Mouse (Mus musculus): ENCODE measurements around the gene Ninj1.
A peak's percentile ranks its signal among the peaks of the same experiment; 100 is the strongest.

The Ninj1 gene

DNA sequence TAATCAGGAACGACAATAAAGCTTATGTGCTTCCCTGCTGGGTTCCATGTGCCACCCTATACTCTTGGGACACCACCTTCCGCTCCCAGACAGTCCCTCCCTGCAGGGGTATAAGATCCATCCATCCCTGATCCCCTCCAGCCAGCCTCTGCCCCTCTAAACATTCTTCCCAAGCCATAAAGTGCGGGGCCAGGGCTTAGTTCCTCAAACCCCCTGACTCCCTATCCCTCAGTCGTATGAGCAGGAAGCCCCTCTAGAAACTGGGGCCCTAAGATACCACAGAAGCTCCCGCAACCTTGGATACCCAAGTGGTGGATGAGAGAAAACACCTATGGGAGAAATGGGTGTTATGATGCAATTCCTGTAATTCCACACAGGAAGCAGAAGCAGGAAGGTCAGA, 8.9 kb downstream of the Ninj1 start:
- no peak for DNase-seq (ENCODE audit: low spot score)

DNA sequence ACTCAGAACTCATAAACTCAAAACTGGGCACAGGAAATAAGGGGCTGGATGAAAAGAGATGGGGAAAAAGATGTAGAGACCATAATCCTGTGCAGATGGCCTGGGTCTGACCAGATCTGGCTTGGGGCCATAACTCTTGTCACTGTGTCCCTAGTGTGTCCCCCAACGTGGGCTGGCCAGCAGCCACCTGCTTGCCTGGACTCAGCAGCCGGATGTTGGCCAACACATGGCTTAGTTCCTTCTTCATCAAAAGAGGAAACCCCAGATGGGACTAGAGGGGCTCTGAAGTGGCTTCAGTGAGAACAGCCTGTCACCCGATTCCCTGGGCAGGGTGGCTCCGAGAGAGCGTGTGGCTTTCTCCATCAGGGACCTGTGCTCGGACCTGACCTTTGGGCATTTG, 9.5 kb downstream of the Ninj1 start:
- no peak for DNase-seq (ENCODE audit: low spot score)

DNA sequence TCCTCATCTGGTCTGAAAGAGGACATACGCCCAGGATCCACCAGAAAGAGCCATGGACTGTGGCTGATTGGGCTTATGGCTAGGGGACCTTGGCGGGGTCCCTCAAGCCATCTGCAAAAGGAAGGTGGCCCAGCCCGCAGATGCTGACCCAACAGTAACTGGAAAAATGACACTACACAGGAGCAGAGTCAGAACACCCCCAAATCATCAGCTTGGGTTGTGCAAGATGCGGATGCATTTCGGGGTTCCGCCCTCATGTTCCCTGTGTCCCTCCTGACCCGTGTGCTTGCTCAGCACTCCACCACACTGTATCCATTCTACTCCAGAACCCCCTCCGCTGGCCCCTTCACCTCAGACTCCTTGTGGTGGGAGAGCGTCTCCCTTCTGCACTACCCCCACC, 11.4 kb downstream of the Ninj1 start:
- DNase-seq (ENCODE audit: low spot score) = no peak

DNA sequence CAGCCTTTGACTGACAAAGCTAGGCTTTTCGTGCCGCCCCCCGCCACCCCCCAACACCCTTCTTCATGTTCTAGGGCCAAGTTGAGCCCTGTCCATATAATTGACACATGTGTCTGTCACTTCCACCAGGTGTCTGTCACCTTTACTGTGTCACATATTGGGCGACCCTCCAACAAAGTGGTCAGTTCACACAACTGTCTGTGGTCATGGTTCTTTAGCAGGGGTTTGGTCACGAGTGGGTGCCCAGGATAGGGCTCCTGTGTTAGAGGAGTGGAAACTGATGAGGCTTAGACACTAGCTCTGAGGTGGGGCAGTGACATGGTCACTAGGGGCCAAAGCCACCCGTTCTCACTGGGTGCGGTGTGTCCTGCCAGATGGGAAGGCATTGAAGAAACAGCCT, 12.6 kb downstream of the Ninj1 start:
- no peak for DNase-seq (ENCODE audit: low spot score)

DNA sequence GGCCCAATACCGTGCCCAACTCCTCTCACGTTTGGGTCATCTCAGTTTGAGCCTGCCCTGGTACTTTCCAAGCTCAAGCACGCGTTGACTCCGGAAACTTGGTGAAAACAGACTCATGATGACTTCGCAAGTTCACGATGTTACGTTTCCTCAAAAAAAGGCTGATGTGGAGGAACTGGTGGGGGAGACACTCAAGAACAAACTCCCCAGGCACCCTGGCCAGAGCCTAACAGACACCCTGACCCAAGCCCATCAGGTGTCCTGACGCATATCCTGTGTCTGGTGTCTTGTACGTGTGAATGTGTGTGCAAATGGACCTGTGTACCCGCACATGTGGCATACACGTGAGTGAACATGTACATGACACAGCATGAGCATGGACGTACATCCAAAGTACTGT, 13.4 kb downstream of the Ninj1 start:
- DNase-seq (ENCODE audit: low spot score) = no peak

DNA sequence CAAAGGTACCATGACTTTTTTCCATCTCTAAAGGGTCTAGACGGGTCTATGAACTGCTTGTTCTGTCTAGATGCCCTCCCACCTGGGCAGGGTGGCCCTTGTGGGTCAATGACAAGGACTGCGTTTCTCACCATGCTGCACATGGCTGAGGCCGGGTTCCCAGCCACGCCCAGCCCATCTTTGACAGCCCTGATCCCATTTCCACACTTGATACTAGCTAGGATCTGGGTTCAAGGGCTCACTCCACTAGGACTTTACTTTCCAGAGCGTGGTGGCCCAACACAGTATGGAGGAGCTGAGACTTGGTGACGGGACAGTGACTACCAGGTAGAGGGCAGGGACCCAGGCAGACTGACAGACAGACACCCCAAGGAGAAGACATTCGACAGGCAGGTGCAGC, 15.3 kb downstream of the Ninj1 start:
- no peak for DNase-seq (ENCODE audit: low spot score)

DNA sequence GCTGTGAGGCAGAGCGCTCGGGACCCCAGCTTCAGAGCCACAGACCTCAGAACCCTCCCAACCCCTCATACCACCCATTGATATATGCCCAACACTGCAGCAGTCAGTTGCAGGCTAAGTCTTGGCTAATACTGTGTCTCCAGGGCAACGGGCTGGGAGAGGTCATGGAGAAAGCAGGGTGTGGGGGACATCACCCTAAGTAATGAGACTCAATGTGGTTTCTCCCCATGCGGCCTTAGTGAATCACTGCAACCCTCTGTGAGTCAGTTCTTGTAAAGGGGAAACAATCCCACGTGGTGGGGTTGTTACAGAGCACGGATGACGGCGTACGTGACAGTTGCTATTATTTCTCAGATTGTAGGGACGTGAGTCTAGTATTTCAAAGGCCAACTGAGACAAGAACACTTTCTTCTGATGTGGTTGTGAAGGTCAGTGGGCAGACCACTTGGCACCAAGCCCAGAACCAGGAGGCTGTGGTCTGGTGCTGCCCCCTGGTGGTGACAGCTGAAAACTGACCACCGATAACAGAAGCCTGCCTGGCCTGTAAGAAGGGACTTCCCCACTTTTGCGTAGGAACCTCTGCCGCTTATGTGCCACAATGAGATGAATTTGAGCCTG, 18.2 kb downstream of the Ninj1 start:
- DNase-seq (ENCODE audit: low spot score) = peak; percentile 61

DNA sequence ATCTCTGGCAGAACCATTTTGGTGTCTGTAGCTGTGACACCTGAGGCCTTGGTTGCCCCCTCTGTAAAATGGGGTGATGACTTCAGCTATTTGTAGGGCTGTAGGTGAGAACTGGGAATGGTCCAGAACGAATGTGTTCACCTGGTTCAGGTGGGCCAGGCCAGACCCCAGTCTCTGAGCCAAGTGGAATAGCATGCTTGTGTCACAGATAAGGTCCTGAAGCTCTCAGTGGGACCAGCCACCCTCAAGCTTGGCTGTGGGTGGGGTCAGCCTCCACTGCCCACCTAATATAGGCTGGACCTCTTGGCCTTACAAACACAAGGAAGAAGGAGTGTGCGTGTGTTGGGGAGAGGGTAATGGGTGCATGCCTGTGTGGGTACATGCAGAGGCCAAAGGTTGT, 19.1 kb downstream of the Ninj1 start:
- no peak for DNase-seq (ENCODE audit: low spot score)

DNA sequence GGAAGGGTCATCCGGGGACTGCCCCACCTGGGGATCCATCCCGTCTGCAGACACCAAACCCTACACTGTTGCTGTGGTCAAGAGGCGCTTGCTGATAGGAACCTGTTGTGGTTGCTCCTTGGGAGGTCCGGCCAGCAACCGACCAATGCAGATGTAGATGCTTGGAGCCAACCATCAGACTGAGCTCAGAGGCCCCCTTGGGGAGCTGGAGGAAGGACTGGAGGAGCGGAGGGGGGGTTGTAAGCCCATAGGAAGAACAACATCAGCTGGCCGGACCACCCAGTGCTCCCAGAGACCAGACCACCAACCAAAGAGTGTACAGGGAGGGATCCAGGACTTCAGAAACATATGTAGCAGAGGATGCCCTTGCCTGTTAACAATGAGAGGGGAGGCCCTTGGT, 22.0 kb downstream of the Ninj1 start:
- no peak for DNase-seq (ENCODE audit: low spot score)

DNA sequence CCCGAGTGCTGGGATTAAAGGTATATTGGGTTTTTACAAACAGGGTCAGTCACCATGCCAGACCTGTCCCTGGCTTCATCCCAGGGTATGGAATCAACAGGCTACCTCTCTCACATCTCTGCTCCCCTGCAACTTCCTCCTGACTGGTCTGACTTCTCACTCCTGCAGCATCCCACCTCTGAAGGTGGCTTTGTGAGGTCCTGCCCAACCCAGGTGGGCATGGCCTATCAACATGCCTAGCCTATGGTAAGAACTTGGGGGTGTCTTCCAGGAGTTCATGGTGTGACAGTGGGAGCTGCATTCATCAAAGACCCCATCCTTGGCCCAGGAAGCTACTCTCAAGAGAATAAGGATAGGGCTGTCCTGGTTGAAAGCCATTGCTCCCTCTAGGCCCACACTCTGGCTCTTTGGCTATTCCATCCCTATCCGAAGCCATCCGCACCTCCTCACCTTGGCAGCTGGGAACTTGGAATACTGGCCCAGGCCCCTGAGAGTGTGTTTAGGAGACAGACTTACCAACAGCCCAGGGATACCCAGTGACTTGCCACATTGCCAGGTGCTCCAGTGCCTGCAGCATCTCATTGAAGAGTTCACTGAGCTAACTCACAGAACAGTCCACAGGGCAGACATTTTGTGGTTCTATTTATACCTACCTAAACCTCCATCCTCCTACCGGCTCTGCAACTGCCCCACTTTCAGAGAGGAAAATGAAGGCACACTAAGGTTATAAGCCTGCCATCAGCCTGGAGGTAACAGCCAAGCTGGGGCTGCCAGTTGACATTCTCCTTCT, 25.6 kb downstream of the Ninj1 start:
- no peak for DNase-seq (ENCODE audit: low spot score)

DNA sequence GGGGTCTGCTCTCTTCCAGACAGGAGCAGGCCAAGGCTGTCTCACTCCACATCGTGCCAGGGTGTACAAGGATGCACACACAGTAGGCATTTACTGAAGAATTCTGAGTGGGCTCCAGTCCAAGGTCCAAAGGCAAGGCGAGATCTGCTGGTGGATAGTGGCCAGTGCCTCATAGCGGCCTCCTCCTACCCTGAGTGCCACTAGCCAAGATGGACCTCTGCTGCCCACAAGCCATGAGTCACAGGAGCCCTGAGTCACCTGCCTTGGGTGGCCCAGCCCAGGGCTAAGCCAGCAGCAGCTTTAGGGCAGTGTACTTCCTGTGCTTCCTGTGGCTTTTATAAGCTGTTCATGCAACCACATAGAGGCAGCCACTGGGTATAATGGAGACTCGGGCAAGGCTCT, 26.2 kb downstream of the Ninj1 start:
- no peak for DNase-seq (ENCODE audit: low spot score)

DNA sequence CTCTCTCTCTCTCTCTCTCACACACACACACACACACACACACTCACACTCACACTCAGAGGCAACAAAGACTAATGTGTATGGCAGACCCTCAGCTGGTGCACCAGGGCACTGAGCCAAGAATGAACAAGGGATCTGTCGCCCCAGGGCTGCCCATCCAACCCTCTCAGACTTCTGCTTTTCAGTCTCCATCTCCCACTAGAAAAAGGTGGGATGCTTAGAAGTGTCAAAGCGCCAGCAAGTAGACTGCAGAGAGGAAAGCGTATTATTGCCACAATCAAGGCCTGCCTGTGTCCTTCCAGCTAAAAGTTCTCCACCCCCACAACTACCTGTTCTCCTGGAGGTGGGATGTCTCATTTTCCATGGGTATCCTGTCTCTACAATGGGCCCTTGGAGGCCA, 27.2 kb downstream of the Ninj1 start:
- DNase-seq (ENCODE audit: low spot score) = no peak

DNA sequence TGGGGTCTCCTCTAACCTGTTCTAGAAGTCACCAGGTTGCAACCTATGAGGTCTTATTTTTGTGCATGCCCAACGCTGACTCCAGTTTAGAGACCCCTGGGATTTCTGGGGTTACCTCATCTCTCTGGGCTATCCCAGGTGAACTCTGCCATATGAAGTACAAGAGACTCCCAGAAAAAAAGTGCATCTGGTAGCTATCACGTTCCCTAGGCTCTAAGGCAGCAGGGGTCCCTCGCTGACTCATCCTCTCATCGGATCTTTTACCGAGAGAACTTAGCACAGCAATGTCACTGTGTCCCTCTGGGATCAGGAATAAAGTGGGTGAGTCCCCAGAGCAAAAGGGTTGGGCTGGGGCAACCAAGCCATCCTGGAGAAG, 27.8 kb downstream of the Ninj1 start:
- no peak for DNase-seq (ENCODE audit: low spot score)

DNA sequence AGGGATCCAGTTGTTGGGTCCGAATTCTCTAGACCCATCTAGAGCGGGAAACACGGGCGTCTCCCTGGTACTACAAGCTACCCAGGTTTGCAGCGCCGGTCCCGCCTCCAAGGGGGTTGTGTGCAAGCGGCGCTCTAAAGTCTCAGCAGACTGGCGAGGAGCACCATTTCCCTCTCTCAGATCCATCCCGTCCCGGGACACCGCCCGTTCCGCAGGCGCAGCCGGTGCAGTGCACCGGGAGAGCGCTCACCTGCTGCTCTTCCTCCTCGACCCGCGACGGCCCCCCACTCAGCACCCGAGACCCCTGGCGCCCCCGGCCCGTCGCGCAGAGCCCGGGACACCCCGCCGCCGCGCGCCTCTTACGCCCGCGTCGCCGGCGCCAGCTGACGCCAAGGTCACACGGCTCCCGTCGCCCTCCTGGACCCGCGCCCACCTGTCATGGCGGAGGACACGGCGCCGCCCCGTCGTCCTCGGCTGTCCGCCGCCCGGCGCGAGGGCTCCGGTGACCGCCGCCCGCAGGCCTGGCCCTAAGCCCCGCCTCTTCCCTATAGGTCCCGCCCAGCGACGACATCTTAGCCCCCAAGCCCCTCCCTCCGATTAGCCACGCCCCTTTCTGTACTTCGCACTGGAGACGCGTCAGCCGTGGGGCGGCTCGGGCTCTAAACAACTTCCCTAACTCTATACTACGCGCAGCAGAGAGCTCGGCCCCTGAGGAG, 28.4 kb downstream of the Ninj1 start, which contains the start of gene Card19:
Card19 (minus strand) TSS at position 534 of the 716 bp plus-strand sequence.
- DNase-seq (ENCODE audit: low spot score) = peak; percentile 88

DNA sequence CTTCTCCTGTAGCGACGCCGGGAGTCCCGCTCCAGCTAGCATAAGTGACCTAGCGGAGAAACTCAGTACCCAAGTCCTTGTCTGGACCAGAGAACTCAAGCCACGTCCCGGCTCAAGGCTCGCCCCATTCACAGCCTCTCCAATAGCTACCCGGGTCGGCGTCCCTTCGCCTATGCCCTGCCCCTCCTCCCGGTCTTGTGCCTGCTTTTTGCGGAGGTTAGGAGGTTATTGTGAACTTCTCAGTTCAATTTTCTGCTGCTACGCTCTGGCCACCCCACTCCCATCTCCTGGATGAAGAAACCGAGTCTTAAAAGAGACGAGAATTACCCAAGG, 28.9 kb downstream of the Ninj1 start:
- DNase-seq (ENCODE audit: low spot score) = no peak

DNA sequence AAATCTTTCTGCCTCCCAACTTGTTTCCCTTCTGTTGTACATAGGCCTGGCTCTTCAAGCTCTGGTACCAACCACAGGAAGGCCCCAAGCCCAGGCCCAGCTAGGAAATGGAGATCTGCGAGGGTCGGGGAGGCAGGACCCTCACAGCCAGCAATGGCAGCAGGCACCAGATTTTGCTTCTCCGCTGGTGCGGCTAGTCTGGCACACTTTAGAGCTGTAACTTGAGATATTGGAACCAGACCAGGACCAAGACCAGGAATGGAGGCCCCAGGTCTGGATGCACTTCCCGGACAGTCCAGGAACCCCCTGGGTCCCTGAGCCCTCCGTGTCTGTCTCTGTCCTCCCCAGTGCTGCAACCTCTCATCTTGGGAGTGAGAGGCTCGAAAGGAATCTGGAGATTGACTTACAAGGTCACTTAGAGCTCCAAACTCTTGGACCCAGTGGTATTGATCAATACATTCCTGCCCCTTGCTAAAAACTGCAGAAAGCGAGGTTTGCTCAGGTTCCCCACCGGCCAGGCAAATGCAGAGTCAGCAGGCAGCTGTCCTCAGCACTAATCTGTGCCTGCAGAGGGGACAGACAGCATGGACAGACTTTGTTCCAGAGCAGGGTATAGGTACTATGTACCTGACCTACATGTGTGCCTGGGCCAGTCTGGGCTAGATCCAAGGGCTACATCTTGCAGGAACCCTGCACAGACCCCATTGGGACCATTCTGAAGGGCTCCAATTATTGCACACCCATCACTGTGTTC, 29.7 kb downstream of the Ninj1 start:
- no peak for DNase-seq (ENCODE audit: low spot score)

DNA sequence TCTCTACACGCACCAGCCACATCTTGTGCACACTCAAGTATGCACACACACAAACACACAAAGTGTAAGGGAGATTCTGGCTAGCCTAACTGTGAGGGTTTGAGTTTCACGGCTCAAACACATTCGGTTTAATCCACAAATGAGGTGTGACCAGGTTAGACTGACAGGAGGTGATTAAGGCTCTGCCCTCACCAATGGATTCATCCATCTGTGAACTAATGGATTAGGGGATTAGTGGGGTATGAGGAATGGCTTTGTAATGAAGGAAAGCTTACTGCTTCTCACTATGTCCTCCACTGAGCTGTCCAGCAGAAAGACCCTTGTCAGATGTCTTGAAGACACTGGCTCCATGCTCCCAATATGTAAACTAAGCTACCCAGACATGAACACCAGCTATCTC, 31.4 kb downstream of the Ninj1 start:
- no peak for DNase-seq (ENCODE audit: low spot score)

DNA sequence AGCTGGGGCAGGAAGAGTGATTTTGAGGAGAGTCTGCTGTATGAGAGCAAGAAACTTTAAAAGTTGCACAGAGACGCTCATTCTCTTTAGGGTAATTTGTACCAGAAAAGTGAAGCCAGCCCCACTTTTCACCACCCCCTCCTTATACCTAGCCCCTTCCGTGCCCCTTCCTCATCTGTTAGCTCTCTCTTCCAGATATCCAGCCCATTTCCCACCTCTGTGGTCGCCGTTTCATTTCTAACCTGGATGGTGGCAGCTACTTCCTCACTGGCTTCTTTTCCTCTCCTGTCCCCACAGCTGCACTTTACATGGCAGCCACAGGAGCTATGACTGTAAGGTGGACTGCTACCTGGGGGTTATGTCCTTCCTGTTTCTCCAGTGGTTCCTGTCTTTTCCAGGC, 32.1 kb downstream of the Ninj1 start:
- DNase-seq (ENCODE audit: low spot score) = no peak

DNA sequence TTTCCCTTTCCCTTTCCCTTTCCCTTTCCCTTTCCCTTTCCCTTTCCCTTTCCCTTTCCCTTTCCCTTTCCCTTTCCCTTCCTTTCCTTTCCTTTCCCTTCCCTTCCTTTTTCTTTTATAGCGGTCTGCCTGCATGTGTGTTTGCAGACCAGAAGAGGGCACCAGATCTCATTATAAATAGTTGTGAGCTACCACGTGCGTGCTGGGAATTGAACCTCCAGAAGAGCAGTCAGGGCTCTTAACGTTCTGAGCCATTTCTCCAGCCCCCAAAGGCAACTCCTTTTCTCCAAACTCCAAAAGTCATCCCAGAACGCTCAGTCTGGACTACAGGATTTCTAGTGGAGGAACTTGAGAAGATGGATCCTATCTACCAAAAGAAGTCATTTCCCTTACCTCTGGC, 33.6 kb downstream of the Ninj1 start:
- no peak for DNase-seq (ENCODE audit: low spot score)

DNA sequence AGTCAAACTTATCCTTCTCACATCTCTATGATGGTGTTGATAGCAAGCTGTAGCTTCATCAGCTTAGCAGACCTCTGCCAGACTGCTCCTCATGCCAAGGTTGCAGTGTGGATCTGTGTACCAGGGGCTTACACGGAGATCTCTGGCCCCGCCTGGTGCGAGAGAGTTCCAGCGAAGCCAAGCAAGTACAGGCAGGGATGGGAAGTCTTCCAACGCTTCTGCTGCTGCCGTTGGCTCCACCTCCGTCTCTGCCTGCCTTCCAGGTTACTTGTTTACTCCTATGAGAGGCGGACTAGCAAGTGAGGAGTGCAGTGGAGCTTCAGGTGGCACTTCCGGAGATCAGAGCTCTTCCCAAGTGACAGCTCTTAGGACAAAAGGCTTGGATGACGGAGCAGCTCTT, 37.0 kb downstream of the Ninj1 start:
- DNase-seq (ENCODE audit: low spot score) = no peak

DNA sequence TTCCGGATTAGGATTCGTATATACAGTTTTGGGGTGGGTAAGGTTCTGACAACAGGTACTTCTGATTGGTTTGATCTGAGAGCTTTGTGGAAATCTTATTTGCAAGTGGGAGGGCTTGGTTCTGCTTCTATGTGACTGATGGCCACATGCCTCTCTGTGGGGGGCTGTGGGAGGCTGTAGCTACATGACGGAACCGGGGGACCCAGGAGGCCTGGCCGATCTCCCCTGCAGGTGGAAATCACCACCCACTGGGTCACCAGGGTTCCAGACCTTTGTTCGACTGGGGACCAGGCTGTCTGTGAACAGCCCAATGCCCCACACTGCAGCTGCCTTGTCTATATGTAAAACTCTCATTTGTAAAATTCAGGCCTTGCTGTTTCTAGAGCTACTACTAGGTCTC, 37.4 kb downstream of the Ninj1 start:
- DNase-seq (ENCODE audit: low spot score) = no peak

DNA sequence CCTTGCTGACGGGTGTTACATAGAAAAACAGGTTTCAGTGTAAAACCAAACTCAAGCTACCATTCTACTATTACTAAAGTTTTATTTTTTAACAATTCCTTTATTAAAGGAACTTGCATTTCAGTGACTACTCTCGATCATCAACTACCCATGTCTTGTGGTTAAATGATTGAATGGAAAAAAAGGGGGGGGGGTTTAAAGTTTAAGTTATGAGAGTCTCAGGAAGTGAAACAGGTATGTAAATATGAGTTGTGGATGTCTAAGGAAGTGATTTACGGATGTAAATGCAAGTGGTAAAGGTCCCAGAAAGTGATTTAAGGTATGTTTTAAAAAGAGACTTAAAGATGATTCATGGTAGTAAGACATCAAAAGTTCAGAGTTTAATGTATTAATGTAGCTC, 37.9 kb downstream of the Ninj1 start:
- DNase-seq (ENCODE audit: low spot score) = no peak

DNA sequence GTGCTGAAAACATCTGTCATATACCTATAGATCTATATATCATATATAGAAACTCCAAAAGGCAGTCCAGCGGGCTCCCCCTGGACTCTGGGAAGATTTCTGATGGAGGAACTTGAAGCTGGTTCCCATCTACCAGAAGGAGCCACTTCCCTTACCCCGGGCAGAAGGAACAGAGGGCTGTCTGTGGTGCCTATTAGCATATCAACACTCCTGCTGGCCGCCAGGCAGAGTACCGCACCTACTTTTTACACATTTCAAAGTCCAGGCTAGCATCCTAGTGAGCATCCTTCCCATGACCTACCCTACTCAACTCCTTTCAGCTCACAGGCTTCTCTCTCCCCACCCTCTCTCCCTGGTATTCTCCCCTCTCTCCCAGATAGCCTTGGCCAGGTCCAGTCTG, 38.3 kb downstream of the Ninj1 start:
- DNase-seq (ENCODE audit: low spot score) = no peak

Data from spleen, adult 12 weeks (tissue).